Mouse (Mus musculus) midbrain, embryonic 16.5 days (tissue): ENCODE measurements around the gene Ets2. TPM values are rescaled to one million over a fixed set of nuclear protein-coding genes. Genes with fewer than 3 reads are reported as not detected.

Experiments
- ATAC-seq: fragments of 200-750 bp; cut with Nextera tagmentation; 2 replicates; pipeline ENCODE4 v1.8.0; 2017; ENCODE audit warnings: moderate TSS enrichment
- H3K27ac ChIP-seq: fragments of 300-500 bp; sonication (generic); 2 replicates; pipeline ENCODE4 v1.5.1; 2014; ENCODE audit warnings: mild to moderate bottlenecking, low read length, mixed read lengths
- H3K27me3 ChIP-seq: fragments of 300-500 bp; sonication (generic); 2 replicates; pipeline ENCODE4 v1.6.1; 2014; ENCODE audit warnings: low read depth, low read length, mixed read lengths; ENCODE audit not compliant: control insufficient read depth, insufficient read depth
- H3K36me3 ChIP-seq: fragments of 300-500 bp; sonication (generic); 2 replicates; pipeline ENCODE4 v1.6.1; 2014; ENCODE audit warnings: mild to moderate bottlenecking, low read length, moderate library complexity, mixed read lengths; ENCODE audit not compliant: control insufficient read depth, insufficient read depth
- H3K4me1 ChIP-seq: fragments of 300-500 bp; sonication (generic); 2 replicates; pipeline ENCODE4 v1.6.1; 2014; ENCODE audit warnings: mild to moderate bottlenecking, low read length, mixed read lengths; ENCODE audit not compliant: control insufficient read depth, insufficient read depth
- H3K4me2 ChIP-seq: fragments of 300-500 bp; sonication (generic); 2 replicates; pipeline ENCODE4 v1.6.1; 2014; ENCODE audit warnings: mild to moderate bottlenecking, low read length, mixed read lengths
- H3K4me3 ChIP-seq: fragments of 300-500 bp; sonication (generic); 2 replicates; pipeline ENCODE4 v1.5.1; 2014; ENCODE audit warnings: low read depth, mild to moderate bottlenecking, low read length, moderate library complexity, mixed read lengths
- H3K9ac ChIP-seq: fragments of 300-500 bp; sonication (generic); 2 replicates; pipeline ENCODE4 v1.6.1; 2014; ENCODE audit warnings: low read depth, low read length, mixed read lengths
- H3K9me3 ChIP-seq: fragments of 300-500 bp; sonication (generic); replicated peaks from 2 replicates; pipeline ENCODE4 v1.6.1; 2014; ENCODE audit warnings: mild to moderate bottlenecking, low read length, mixed read lengths; ENCODE audit not compliant: control insufficient read depth, poor library complexity, severe bottlenecking
- WGBS: fragments of 180-500 bp; shearing (Covaris S2); extraction: QIAGEN DNeasy Blood & Tissue Kit; methylation state at CpG from one replicate; pipeline ENCODE4 v1.1.7; 2014; 5-methylcytosine and 5-hydroxymethylcytosine counted together
- polyA plus RNA-seq: library from polyadenylated mRNA; unstranded; fragments of >200 nt; fragmentation: Nextera tagmentation; extraction: Ambion mirVana; gene quantifications from 2 replicates; pipeline ENCODE4 v1.2.1, GENCODE M21; 2015

The Ets2 gene
- polyA plus RNA-seq, 1 experiment from 2014 or later = 21.2 TPM

- WGBS = 86% methylated on average over 6 of the region's 6 CpGs
- H3K36me3 ChIP-seq = no peaks in the 10 kb centered on the region
- no peak overlapping the region for H3K9ac ChIP-seq
- H3K4me3 ChIP-seq = no peak overlapping the region
- H3K4me1 ChIP-seq = no peaks in the 10 kb centered on the region
- no peak overlapping the region for H3K27ac ChIP-seq
- no peak overlapping the region for H3K4me2 ChIP-seq
- H3K9me3 ChIP-seq = no peaks in the 10 kb centered on the region
- no peaks in the 10 kb centered on the region for H3K27me3 ChIP-seq
- ATAC-seq = no peak
Measured at GRCm38 (mm10) chr16:95665472-95666131, 36.3 kb upstream of the Ets2 start.

- WGBS = 85% methylated on average over 10 of the region's 10 CpGs
- H3K27me3 ChIP-seq = no peaks in the 10 kb centered on the region
Measured at GRCm38 (mm10) chr16:95666288-95666687, 35.6 kb upstream of the Ets2 start.

GRCm38 (mm10) chr16:95667395-95668150 lies 34.3 kb upstream of the Ets2 start:
- WGBS = 70% methylated on average over 11 of the region's 11 CpGs
- ATAC-seq = no peak
- H3K36me3 ChIP-seq = no peaks in the 10 kb centered on the region
- no peaks in the 10 kb centered on the region for H3K27me3 ChIP-seq
- H3K9ac ChIP-seq = no peak overlapping the region
- no peak overlapping the region for H3K4me3 ChIP-seq
- H3K4me2 ChIP-seq = no peak overlapping the region
- no peaks in the 10 kb centered on the region for H3K4me1 ChIP-seq
- no peaks in the 10 kb centered on the region for H3K9me3 ChIP-seq
- H3K27ac ChIP-seq = no peak overlapping the region

More at GRCm38 (mm10) chr16:95666288-95666687, 35.6 kb upstream of the Ets2 start:
- no peak overlapping the region for H3K4me2 ChIP-seq
- H3K9ac ChIP-seq = no peak overlapping the region
- no peak overlapping the region for H3K4me3 ChIP-seq
- ATAC-seq = no peak
- no peaks in the 10 kb centered on the region for H3K4me1 ChIP-seq
- H3K9me3 ChIP-seq = no peaks in the 10 kb centered on the region
- H3K27ac ChIP-seq = no peak overlapping the region
- H3K36me3 ChIP-seq = no peaks in the 10 kb centered on the region

GRCm38 (mm10) chr16:95668151-95668993 lies 33.5 kb upstream of the Ets2 start:
- H3K36me3 ChIP-seq = no peaks in the 10 kb centered on the region
- no peaks in the 10 kb centered on the region for H3K4me1 ChIP-seq
- no peak for ATAC-seq
- H3K27ac ChIP-seq = no peak overlapping the region
- H3K4me3 ChIP-seq = no peak overlapping the region
- H3K9me3 ChIP-seq = no peaks in the 10 kb centered on the region
- 52% methylated on average over 19 of the region's 19 CpGs for WGBS
- no peak overlapping the region for H3K4me2 ChIP-seq
- no peak overlapping the region for H3K9ac ChIP-seq
- no peaks in the 10 kb centered on the region for H3K27me3 ChIP-seq

- no peaks in the 10 kb centered on the region for H3K36me3 ChIP-seq
- H3K27me3 ChIP-seq = no peaks in the 10 kb centered on the region
- H3K27ac ChIP-seq = no peak overlapping the region
- H3K9me3 ChIP-seq = no peaks in the 10 kb centered on the region
- ATAC-seq = no peak
- no peak overlapping the region for H3K4me3 ChIP-seq
- no peak overlapping the region for H3K9ac ChIP-seq
- no peak overlapping the region for H3K4me2 ChIP-seq
- WGBS = 53% methylated on average over 5 of the region's 5 CpGs
- H3K4me1 ChIP-seq = no peaks in the 10 kb centered on the region
Measured at GRCm38 (mm10) chr16:95674452-95674921, 27.4 kb upstream of the Ets2 start.

GRCm38 (mm10) chr16:95675212-95675611 lies 26.7 kb upstream of the Ets2 start:
- H3K36me3 ChIP-seq = no peaks in the 10 kb centered on the region
- H3K4me1 ChIP-seq = no peaks in the 10 kb centered on the region
- WGBS = 78% methylated on average over 11 of the region's 11 CpGs
- no peaks in the 10 kb centered on the region for H3K27me3 ChIP-seq
- H3K27ac ChIP-seq = no peak overlapping the region
- no peak for ATAC-seq
- H3K4me3 ChIP-seq = no peak overlapping the region
- no peaks in the 10 kb centered on the region for H3K9me3 ChIP-seq
- H3K9ac ChIP-seq = no peak overlapping the region
- no peak overlapping the region for H3K4me2 ChIP-seq

GRCm38 (mm10) chr16:95676668-95677067 lies 25.2 kb upstream of the Ets2 start:
- no peak for ATAC-seq
- 87% methylated on average over 3 of the region's 3 CpGs for WGBS
- Histone ChIP-seq H3K9ac (no peak overlapping the region), H3K9me3 (no peaks in the 10 kb centered on the region), H3K4me1 (no peaks in the 10 kb centered on the region), H3K4me2 (no peak overlapping the region), H3K27me3 (no peaks in the 10 kb centered on the region), H3K27ac (no peak overlapping the region), H3K4me3 (no peak overlapping the region), H3K36me3 (no peaks in the 10 kb centered on the region)

- H3K4me1 ChIP-seq = no peaks in the 10 kb centered on the region
- no peak overlapping the region for H3K4me2 ChIP-seq
- no peak for ATAC-seq
- no peak overlapping the region for H3K9ac ChIP-seq
- H3K9me3 ChIP-seq = no peaks in the 10 kb centered on the region
- H3K27me3 ChIP-seq = no peaks in the 10 kb centered on the region
- no peaks in the 10 kb centered on the region for H3K36me3 ChIP-seq
- H3K27ac ChIP-seq = no peak overlapping the region
- 88% methylated on average over 6 of the region's 6 CpGs for WGBS
- no peak overlapping the region for H3K4me3 ChIP-seq
Measured at GRCm38 (mm10) chr16:95682431-95682892, 19.4 kb upstream of the Ets2 start.
